9 mouse cellular contexts compared by ENCODE assay signal in genomic region chr15:27485567-27486278, GRCm38 (mm10). TPM values are rescaled to one million over a fixed set of nuclear protein-coding genes. Genes with fewer than 3 reads are reported as not detected.
A peak's percentile ranks its signal among the peaks of the same experiment; 100 is the strongest.
DNase-seq lines count a peak whose midpoint lies in the region; ATAC-seq lines count a peak whose summit lies in the region.
"Had no signal": no experiment of that assay in that cellular context is flagged by ENCODE, and none has a peak within 500 bp of the region (broad histone marks: within the 10 kb centered on the region; RNA-seq: fewer than 3 reads in every experiment).

No protein-coding gene starts in this region.

- H3K36me3 ChIP-seq in midbrain, embryonic 12.5 days: no peaks in the 10 kb centered on the region
- H3K36me3 ChIP-seq in midbrain, embryonic 10.5 days: no peaks in the 10 kb centered on the region
- peaks cover 56% of the 10 kb centered on the region for H3K36me3 ChIP-seq in erythroblast, embryonic 14.5 days (ENCODE audit: control insufficient read depth)
- no peaks in the 10 kb centered on the region for H3K36me3 ChIP-seq in limb, embryonic 11.5 days (ENCODE audit: control insufficient read depth, insufficient read depth, low read length)
- no peaks in the 10 kb centered on the region for H3K36me3 ChIP-seq in stomach, embryonic 14.5 days (ENCODE audit: control insufficient read depth, insufficient read depth, low read length)

- H3K27me3 ChIP-seq in midbrain, embryonic 12.5 days: peaks cover 23% of the 10 kb centered on the region
- H3K27me3 ChIP-seq in midbrain, embryonic 10.5 days (ENCODE audit: low read depth, poor library complexity, severe bottlenecking): peaks cover 23% of the 10 kb centered on the region
- H3K27me3 ChIP-seq in erythroblast, embryonic 14.5 days (ENCODE audit: control insufficient read depth): peaks cover 8% of the 10 kb centered on the region
- H3K27me3 ChIP-seq in limb, embryonic 11.5 days (ENCODE audit: control insufficient read depth, insufficient read depth, low read length): no peaks in the 10 kb centered on the region
- no peaks in the 10 kb centered on the region for H3K27me3 ChIP-seq in stomach, embryonic 14.5 days (ENCODE audit: control insufficient read depth, insufficient read depth, low read length)

- H3K4me2 ChIP-seq in midbrain, embryonic 12.5 days (replicated peaks): no peak overlapping the region
- no peak overlapping the region for H3K4me2 ChIP-seq in limb, embryonic 11.5 days (ENCODE audit: low read depth, severe bottlenecking)
- no peak overlapping the region for H3K4me2 ChIP-seq in stomach, embryonic 14.5 days (replicated peaks; ENCODE audit: low read depth, low read length)

- DNase-seq in midbrain, embryonic 10.5 days (ENCODE audit: low spot score): no peak
- peak; percentile 36 for DNase-seq in limb, embryonic 11.5 days (ENCODE audit: low spot score)
- no peak for DNase-seq in thymus, postnatal 14 days
- no peak for DNase-seq in embryo, embryonic 9.5 days (ENCODE audit: extremely low spot score)

- ATAC-seq in midbrain, embryonic 12.5 days (ENCODE audit: low FRiP score, low read depth): 0 out of 2 replicates have a peak, but pooled peaks have one; percentile 41
- ATAC-seq in limb, embryonic 11.5 days (ENCODE audit: insufficient number of reproducible peaks, low FRiP score, low TSS enrichment, low read depth): 0 out of 2 replicates have a peak, but pooled peaks have one; percentile 9
- ATAC-seq in stomach, embryonic 14.5 days (ENCODE audit: insufficient number of reproducible peaks, insufficient read depth, low FRiP score, low read depth): peak; percentile 57; the same call in 1 of the 2 replicates
- ATAC-seq: lung, postnatal 0 days had no signal

- WGBS in midbrain, embryonic 12.5 days: 23% methylated on average over 12 of the region's 12 CpGs
- 38% methylated on average over 12 of the region's 12 CpGs for WGBS in midbrain, embryonic 10.5 days
- 26% methylated on average over 12 of the region's 12 CpGs for WGBS in limb, embryonic 11.5 days
- WGBS in stomach, embryonic 14.5 days: 27% methylated on average over 12 of the region's 12 CpGs

- H3K4me3 ChIP-seq in midbrain, embryonic 12.5 days: no peak overlapping the region
- H3K4me3 ChIP-seq in midbrain, embryonic 10.5 days: no peak overlapping the region
- H3K4me3 ChIP-seq in erythroblast, embryonic 14.5 days (replicated peaks): peak overlapping the region; percentile 45
- H3K4me3 ChIP-seq in limb, embryonic 11.5 days (ENCODE audit: low read depth, low read length): no peak overlapping the region
- H3K4me3 ChIP-seq in stomach, embryonic 14.5 days (ENCODE audit: low read depth, low read length): no peak overlapping the region

- peaks cover 32% of the 10 kb centered on the region for H3K4me1 ChIP-seq in midbrain, embryonic 12.5 days
- H3K4me1 ChIP-seq in midbrain, embryonic 10.5 days: peaks cover 55% of the 10 kb centered on the region
- peaks cover 86% of the 10 kb centered on the region for H3K4me1 ChIP-seq in erythroblast, embryonic 14.5 days (ENCODE audit: control insufficient read depth)
- peaks cover 20% of the 10 kb centered on the region for H3K4me1 ChIP-seq in limb, embryonic 11.5 days (ENCODE audit: control insufficient read depth, insufficient read depth, low read length)
- peaks cover 21% of the 10 kb centered on the region; the same call in 1 of the 2 replicates for H3K4me1 ChIP-seq in stomach, embryonic 14.5 days (ENCODE audit: control insufficient read depth, insufficient read depth, low read length)

- no peak overlapping the region for H3K9ac ChIP-seq in midbrain, embryonic 12.5 days (replicated peaks)
- no peak overlapping the region for H3K9ac ChIP-seq in limb, embryonic 11.5 days (ENCODE audit: low read length)
- no peak overlapping the region for H3K9ac ChIP-seq in stomach, embryonic 14.5 days (replicated peaks; ENCODE audit: low read depth, low read length)

- no peak overlapping the region for H3K27ac ChIP-seq in midbrain, embryonic 12.5 days (replicated peaks)
- no peak overlapping the region for H3K27ac ChIP-seq in midbrain, embryonic 10.5 days (replicated peaks)
- H3K27ac ChIP-seq in limb, embryonic 11.5 days (replicated peaks; ENCODE audit: low read depth, low read length): no peak overlapping the region
- no peak overlapping the region for H3K27ac ChIP-seq in stomach, embryonic 14.5 days (ENCODE audit: low read length)
- H3K27ac ChIP-seq: kidney, postnatal 0 days had no signal

- no peaks in the 10 kb centered on the region for H3K9me3 ChIP-seq in midbrain, embryonic 12.5 days
- H3K9me3 ChIP-seq in midbrain, embryonic 10.5 days (replicated peaks): no peaks in the 10 kb centered on the region
- H3K9me3 ChIP-seq in erythroblast, embryonic 14.5 days (ENCODE audit: control insufficient read depth, low read length): no peaks in the 10 kb centered on the region
- no peaks in the 10 kb centered on the region for H3K9me3 ChIP-seq in limb, embryonic 11.5 days (ENCODE audit: control insufficient read depth, low read length)
- H3K9me3 ChIP-seq in stomach, embryonic 14.5 days (ENCODE audit: control insufficient read depth, low read depth, low read length): no peaks in the 10 kb centered on the region

RNA-seq across cellular contexts. Expression of gene Ank, which starts 19.2 kb away (rescaled TPM):
- polyA plus RNA-seq in midbrain, embryonic 12.5 days (2016; fragmentation: Nextera tagmentation; extraction: Ambion mirVana): 10.4 and 12.5 TPM in 2 replicates
- polyA plus RNA-seq in midbrain, embryonic 10.5 days (2016; fragmentation: Nextera tagmentation; extraction: Ambion mirVana): 6.3 and 6.4 TPM in 2 replicates
- 3.0 and 3.7 TPM in 2 replicates for polyA plus RNA-seq in erythroblast, embryonic 14.5 days (2012)
- polyA plus RNA-seq in limb, embryonic 11.5 days (2014; fragmentation: Nextera tagmentation; extraction: Ambion mirVana): 2.9 and 3.4 TPM in 2 replicates
- polyA plus RNA-seq in stomach, embryonic 14.5 days (2014; fragmentation: Nextera tagmentation; extraction: Ambion mirVana): 13.7 and 17.2 TPM in 2 replicates
